Mouse (Mus musculus): ENCODE measurements at regions not wholly inside any gene's neighbourhood (a gene's known extent, or its start where the extent isn't known, plus 50 kb on each side); places are given as distances from the start of the nearest gene placed in this dataset.
A peak's percentile ranks its signal among the peaks of the same experiment; 100 is the strongest.

GRCm38 (mm10) chr12:77135661-77136060 lies 102.3 kb upstream of the Fut8 start:
- no peak for DNase-seq (ENCODE audit: low spot score in 2 of 2)

GRCm38 (mm10) chr12:77135067-77135466 lies 102.9 kb upstream of the Fut8 start:
- no peak for DNase-seq (ENCODE audit: low spot score in 2 of 2)

GRCm38 (mm10) chr12:77134306-77135010 lies 103.5 kb upstream of the Fut8 start:
- no peak for DNase-seq (ENCODE audit: low spot score in 2 of 2)

- no peak for DNase-seq (ENCODE audit: low spot score in 2 of 2)
Measured at GRCm38 (mm10) chr12:77133465-77134305, 104.2 kb upstream of the Fut8 start.

GRCm38 (mm10) chr12:77131328-77131727 lies 106.6 kb upstream of the Fut8 start:
- no peak for DNase-seq (ENCODE audit: low spot score in 2 of 2)

GRCm38 (mm10) chr12:77130526-77130925 lies 107.4 kb upstream of the Fut8 start:
- DNase-seq (ENCODE audit: low spot score in 2 of 2) = no peak

GRCm38 (mm10) chr12:77124267-77124666 lies 113.7 kb upstream of the Fut8 start:
- no peak for DNase-seq (ENCODE audit: low spot score in 2 of 2)

GRCm38 (mm10) chr12:77113516-77113915 lies 124.4 kb upstream of the Fut8 start:
- peak in 1 of 2 experiments; percentile 39 for DNase-seq (ENCODE audit: low spot score in 2 of 2)

GRCm38 (mm10) chr12:77112133-77112532 lies 125.8 kb upstream of the Fut8 start:
- no peak for DNase-seq (ENCODE audit: low spot score in 2 of 2)

GRCm38 (mm10) chr12:77107251-77107650 lies 130.7 kb upstream of the Fut8 start:
- DNase-seq (ENCODE audit: low spot score in 2 of 2) = no peak

- no peak for DNase-seq (ENCODE audit: low spot score in 2 of 2)
Measured at GRCm38 (mm10) chr12:77105887-77106600, 131.9 kb upstream of the Fut8 start.

GRCm38 (mm10) chr12:77100482-77100881 lies 137.4 kb upstream of the Fut8 start:
- DNase-seq (ENCODE audit: low spot score in 2 of 2) = no peak

GRCm38 (mm10) chr12:77099521-77099920 lies 137.5 kb upstream of the Max start:
- no peak for DNase-seq (ENCODE audit: low spot score in 2 of 2)

GRCm38 (mm10) chr12:77098821-77099220 lies 136.8 kb upstream of the Max start:
- DNase-seq (ENCODE audit: low spot score in 2 of 2) = no peak

GRCm38 (mm10) chr12:77097831-77098230 lies 135.8 kb upstream of the Max start:
- DNase-seq (ENCODE audit: low spot score in 2 of 2) = no peak

GRCm38 (mm10) chr12:77096461-77096860 lies 134.5 kb upstream of the Max start:
- DNase-seq (ENCODE audit: low spot score in 2 of 2) = no peak

GRCm38 (mm10) chr12:77094999-77095915 lies 133.3 kb upstream of the Max start:
- no peak for DNase-seq (ENCODE audit: low spot score in 2 of 2)

- DNase-seq (ENCODE audit: low spot score in 2 of 2) = no peak
Measured at GRCm38 (mm10) chr12:77094168-77094567, 132.2 kb upstream of the Max start.

GRCm38 (mm10) chr12:77092741-77093140 lies 130.7 kb upstream of the Max start:
- no peak for DNase-seq (ENCODE audit: low spot score in 2 of 2)

- no peak for DNase-seq (ENCODE audit: low spot score in 2 of 2)
Measured at GRCm38 (mm10) chr12:77092143-77092542, 130.1 kb upstream of the Max start.

- DNase-seq (ENCODE audit: low spot score in 2 of 2) = no peak
Measured at GRCm38 (mm10) chr12:77091700-77092099, 129.7 kb upstream of the Max start.

Data from thymus, postnatal 10 days (tissue).